Mouse (Mus musculus) T-helper 1 cell (primary cell): ENCODE results near the gene Myom3.

ENCODE experiments used
- in situ Hi-C: fragments of 300-600 bp; cut with MboI, MseI; formaldehyde crosslinking; loops from one replicate; pipeline ENCODE4 v1.15.1; 2025; ENCODE audit warnings: high pct_unique_total_duplicates

Gene Myom3

GRCm38 (mm10) chr4:135855080-135855479 is 95.6 kb downstream of the Myom3 start:
- in situ Hi-C loops, result no loop called here

- in situ Hi-C loops, result no loop called here
These were observed 96.2 kb downstream of the Myom3 start, which contains the start of gene Srsf10 for GRCm38 (mm10) chr4:135855536-135856222. Srsf10 (plus strand) TSS chr4:135855747.

GRCm38 (mm10) chr4:135856223-135857091 is 96.9 kb downstream of the Myom3 start:
- in situ Hi-C loops, result no loop called here

GRCm38 (mm10) chr4:135857597-135858186 is 98.2 kb downstream of the Myom3 start:
- in situ Hi-C loops, result no loop called here
